Mouse (Mus musculus) myocyte (in vitro differentiated cells): ENCODE measurements around the gene Opn4. TPM values are rescaled to one million over a fixed set of nuclear protein-coding genes. Genes with fewer than 3 reads are reported as not detected.

Source experiments
- H3K27me3 ChIP-seq: one replicate; pipeline ENCODE4 v1.6.1; 2011; ENCODE audit not compliant: control insufficient read depth, insufficient read depth, insufficient read length
- H3K36me3 ChIP-seq: one replicate; pipeline ENCODE4 v1.6.1; 2011; ENCODE audit not compliant: control insufficient read depth, insufficient read depth
- H3K4me2 ChIP-seq: one replicate; pipeline ENCODE4 v1.6.1; 2011; ENCODE audit warnings: low read depth, control low read depth
- H3K4me3 ChIP-seq: one replicate; pipeline ENCODE4 v1.5.1; 2011; ENCODE audit warnings: mild to moderate bottlenecking, control low read depth, moderate library complexity
- H3K79me2 ChIP-seq: one replicate; pipeline ENCODE4 v1.6.1; 2011; ENCODE audit not compliant: control insufficient read depth, insufficient read depth
- H3ac ChIP-seq: one replicate; pipeline ENCODE4 v1.6.1; 2011; ENCODE audit not compliant: control insufficient read depth, insufficient read length
- CEBPB ChIP-seq: IDR thresholded peaks from 2 replicates; pipeline ENCODE4 v1.6.1; 2011; ENCODE audit warnings: mild to moderate bottlenecking, moderate library complexity; ENCODE audit not compliant: poor library complexity, insufficient read depth, severe bottlenecking
- E2F4 ChIP-seq: IDR thresholded peaks from one replicate; pipeline ENCODE4 v1.6.1; 2011; ENCODE audit warnings: mild to moderate bottlenecking, control low read depth, moderate library complexity; ENCODE audit not compliant: insufficient read depth
- MAX ChIP-seq: IDR thresholded peaks from one replicate; pipeline ENCODE4 v1.6.1; 2011; ENCODE audit warnings: low read depth, mild to moderate bottlenecking, control low read depth
- MYOD1 ChIP-seq, 3 experiments: IDR thresholded peaks; one replicate each; pipeline ENCODE4 v1.6.1; 2011; ENCODE audit warnings: control low read depth in 2 of 3, low read depth in 2 of 3, mild to moderate bottlenecking in 2 of 3, moderate library complexity in 1 of 3; ENCODE audit not compliant: insufficient read length in 2 of 3, control insufficient read depth in 1 of 3
- MYOG ChIP-seq, 3 experiments: IDR thresholded peaks; one replicate each; pipeline ENCODE4 v1.6.1; 2011; ENCODE audit warnings: control low read depth in 2 of 3, low read depth in 2 of 3, mild to moderate bottlenecking in 2 of 3; ENCODE audit not compliant: insufficient read length in 2 of 3, control insufficient read depth in 1 of 3, insufficient read depth in 1 of 3
- POLR2A ChIP-seq: IDR thresholded peaks from one replicate; pipeline ENCODE4 v1.6.1; 2011; ENCODE audit warnings: low read depth, mild to moderate bottlenecking, control low read depth, moderate library complexity; ENCODE audit not compliant: insufficient read length
- POLR2AphosphoS2 ChIP-seq: IDR thresholded peaks from one replicate; pipeline ENCODE4 v1.6.1; 2011; ENCODE audit warnings: low read depth, control low read depth; ENCODE audit not compliant: insufficient read length
- REST ChIP-seq: IDR thresholded peaks from one replicate; pipeline ENCODE4 v1.6.1; 2011; ENCODE audit warnings: mild to moderate bottlenecking, control low read depth, moderate library complexity; ENCODE audit not compliant: insufficient read depth, insufficient read length
- SRF ChIP-seq: IDR thresholded peaks from one replicate; pipeline ENCODE4 v1.6.1; 2011; ENCODE audit warnings: low read depth; ENCODE audit not compliant: control insufficient read depth, insufficient read length
- TCF12 ChIP-seq: IDR thresholded peaks from one replicate; pipeline ENCODE4 v1.6.1; 2011; ENCODE audit warnings: mild to moderate bottlenecking, control low read depth; ENCODE audit not compliant: poor library complexity, insufficient read depth, severe bottlenecking
- TCF3 ChIP-seq: IDR thresholded peaks from one replicate; pipeline ENCODE4 v1.6.1; 2011; ENCODE audit warnings: low read depth, control low read depth; ENCODE audit not compliant: insufficient read length
- USF1 ChIP-seq: IDR thresholded peaks from one replicate; pipeline ENCODE4 v1.6.1; 2011; ENCODE audit warnings: low read depth, mild to moderate bottlenecking, control low read depth, moderate library complexity
- polyA plus RNA-seq: library from polyadenylated mRNA; unstranded; fragments of >200 nt; fragmentation: generic; extraction: Trizol; gene quantifications from one replicate; pipeline ENCODE4 v1.2.1, GENCODE M21; 2012; ENCODE audit warnings: missing spikeins

The Opn4 gene
- polyA plus RNA-seq, 1 experiment = 0.23 TPM

DNA sequence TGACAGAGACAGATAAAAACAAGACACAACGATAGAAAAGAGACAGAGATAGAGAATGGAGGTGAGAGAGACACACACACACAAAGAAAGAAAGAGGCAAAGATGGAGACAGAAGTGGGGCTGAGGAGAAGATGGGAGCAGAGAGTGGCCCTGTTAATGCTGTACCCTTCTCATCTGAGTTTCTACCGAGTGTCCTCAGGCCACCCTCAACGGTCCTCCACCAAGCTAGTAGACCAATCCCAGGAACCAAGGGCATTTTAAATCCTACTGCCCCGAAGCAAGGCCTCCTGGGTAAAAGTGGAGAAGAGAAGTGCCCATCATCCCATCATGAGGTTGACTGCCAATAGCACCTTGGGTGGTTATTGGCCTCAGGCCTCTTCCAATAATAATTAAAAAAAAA, 29.0 kb downstream of the Opn4 start:
- H3K79me2 ChIP-seq = no peaks in the 10 kb centered on the region
- H3K36me3 ChIP-seq = peaks cover 3% of the 10 kb centered on the region
- TF ChIP-seq REST (no peak), TCF12 (no peak), SRF (no peak), MAX (no peak), MYOG (IDR thresholded peaks at IDR 0.05; ENCODE audit: control insufficient read depth in 1 of 3, insufficient read depth in 1 of 3, insufficient read length in 2 of 3, low read depth in 2 of 3) (no peak), POLR2A (no peak), TCF3 (no peak), USF1 (no peak), MYOD1 (IDR thresholded peaks at IDR 0.05; ENCODE audit: control insufficient read depth in 1 of 3, insufficient read length in 2 of 3, low read depth in 2 of 3) (no peak), CEBPB (no peak), E2F4 (no peak), POLR2AphosphoS2 (no peak)
- no peak overlapping the region for H3K4me2 ChIP-seq
- H3K4me3 ChIP-seq = no peak overlapping the region
- H3ac ChIP-seq = no peak overlapping the region
- H3K27me3 ChIP-seq = no peaks in the 10 kb centered on the region

DNA sequence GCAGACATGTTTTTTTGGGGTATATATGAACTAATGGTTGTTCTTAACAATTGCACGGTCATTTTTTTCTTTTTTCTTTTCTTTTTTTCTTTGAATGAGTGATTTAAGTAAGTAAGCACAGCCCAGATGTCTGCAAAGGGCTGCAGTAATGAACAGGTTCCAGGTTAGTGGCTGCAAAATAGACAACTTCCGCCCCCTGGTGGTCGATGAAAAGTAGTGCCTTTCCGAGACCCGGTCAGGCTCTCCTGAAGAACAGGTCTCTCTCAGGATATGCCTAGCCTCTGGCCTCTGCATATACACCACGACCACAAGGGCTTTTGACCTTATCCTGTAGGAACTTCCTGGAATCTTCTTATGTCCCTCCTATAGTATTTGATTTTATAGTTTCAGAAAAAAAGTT, 29.6 kb downstream of the Opn4 start:
- H3K4me3 ChIP-seq = no peak overlapping the region
- H3K36me3 ChIP-seq = peaks cover 3% of the 10 kb centered on the region
- H3K27me3 ChIP-seq = no peaks in the 10 kb centered on the region
- H3ac ChIP-seq = no peak overlapping the region
- no peak overlapping the region for H3K4me2 ChIP-seq
- no peak for TF ChIP-seq CEBPB
- TF ChIP-seq MYOD1 (IDR thresholded peaks at IDR 0.05; ENCODE audit: control insufficient read depth in 1 of 3, insufficient read length in 2 of 3, low read depth in 2 of 3) = no peak
- TF ChIP-seq MAX = no peak
- no peak for TF ChIP-seq E2F4
- no peak for TF ChIP-seq MYOG (IDR thresholded peaks at IDR 0.05; ENCODE audit: control insufficient read depth in 1 of 3, insufficient read depth in 1 of 3, insufficient read length in 2 of 3, low read depth in 2 of 3)
- no peak for TF ChIP-seq POLR2AphosphoS2
- TF ChIP-seq TCF12 = no peak
- no peak for TF ChIP-seq USF1
- no peak for TF ChIP-seq SRF
- no peak for TF ChIP-seq REST
- TF ChIP-seq TCF3 = no peak
- TF ChIP-seq POLR2A = no peak
- no peaks in the 10 kb centered on the region for H3K79me2 ChIP-seq

DNA sequence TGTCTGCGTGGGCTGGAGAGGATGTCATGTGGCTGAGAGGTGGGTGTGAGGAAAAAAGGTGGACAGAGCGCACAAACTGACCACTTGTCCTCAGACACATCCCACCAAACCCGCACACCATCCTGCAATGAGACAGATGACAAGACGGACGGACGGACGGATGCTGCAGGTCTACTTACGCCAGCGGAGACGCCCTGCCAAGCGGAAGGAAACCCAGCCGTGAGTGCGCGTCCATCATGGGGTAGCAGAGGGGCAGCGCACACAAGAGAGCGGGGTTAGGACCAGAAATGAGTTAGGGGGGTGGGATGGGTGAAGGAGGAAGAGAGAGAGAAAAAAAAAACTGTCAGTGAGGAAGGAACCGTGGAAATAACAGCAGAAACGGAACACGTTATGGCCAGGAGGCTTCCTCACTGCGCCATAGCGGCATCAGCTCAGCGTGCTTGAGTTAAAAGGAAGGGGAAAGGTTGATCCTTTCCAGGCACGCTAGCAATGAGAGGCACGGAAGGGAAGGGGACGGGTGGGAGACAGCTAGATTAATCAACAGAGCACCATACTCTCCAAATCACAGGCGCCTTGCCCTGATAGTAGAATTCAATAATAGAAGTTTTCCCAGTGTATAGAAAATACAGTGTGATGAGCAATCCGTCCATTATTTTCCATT, 30.3 kb downstream of the Opn4 start:
- H3K4me3 ChIP-seq = no peak overlapping the region
- H3ac ChIP-seq = no peak overlapping the region
- no peaks in the 10 kb centered on the region for H3K27me3 ChIP-seq
- no peaks in the 10 kb centered on the region for H3K79me2 ChIP-seq
- no peak overlapping the region for H3K4me2 ChIP-seq
- no peaks in the 10 kb centered on the region for H3K36me3 ChIP-seq
- TF ChIP-seq TCF3 (no peak), SRF (no peak), POLR2AphosphoS2 (peak; percentile 73), REST (no peak), MYOD1 (IDR thresholded peaks at IDR 0.05; ENCODE audit: control insufficient read depth in 1 of 3, insufficient read length in 2 of 3, low read depth in 2 of 3) (peak in 1 of 3 experiments; percentile 11), USF1 (no peak)

- TF ChIP-seq POLR2AphosphoS2 (peak; percentile 90), MYOD1 (IDR thresholded peaks at IDR 0.05; ENCODE audit: control insufficient read depth in 1 of 3, insufficient read length in 2 of 3, low read depth in 2 of 3) (peak in 1 of 3 experiments; percentile 8), CEBPB (no peak), POLR2A (no peak)
- Histone ChIP-seq H3K27me3 (no peaks in the 10 kb centered on the region), H3K36me3 (no peaks in the 10 kb centered on the region), H3K4me2 (no peak overlapping the region), H3ac (no peak overlapping the region), H3K79me2 (no peaks in the 10 kb centered on the region), H3K4me3 (no peak overlapping the region)
Observed at GRCm38 (mm10) chr14:34568626-34569025, 31.3 kb downstream of the Opn4 start.

GRCm38 (mm10) chr14:34567697-34568096, 32.2 kb downstream of the Opn4 start:
- Histone ChIP-seq H3K4me2 (no peak overlapping the region), H3K27me3 (no peaks in the 10 kb centered on the region), H3K4me3 (no peak overlapping the region), H3K79me2 (no peaks in the 10 kb centered on the region), H3ac (no peak overlapping the region), H3K36me3 (no peaks in the 10 kb centered on the region)
- no peak for TF ChIP-seq POLR2A
- no peak for TF ChIP-seq TCF12
- no peak for TF ChIP-seq CEBPB
- TF ChIP-seq REST = no peak
- no peak for TF ChIP-seq MYOG (IDR thresholded peaks at IDR 0.05; ENCODE audit: control insufficient read depth in 1 of 3, insufficient read depth in 1 of 3, insufficient read length in 2 of 3, low read depth in 2 of 3)
